ENCODE assay signal across 10 mouse cellular contexts in genomic region chr5:141093641-141094040, GRCm38 (mm10).
DNase-seq lines count a peak whose midpoint lies in the region; ATAC-seq and TF ChIP-seq lines count a peak whose summit lies in the region.
"Had no signal": no experiment of that assay in that cellular context is flagged by ENCODE, and none has a peak within 500 bp of the region (broad histone marks: within the 10 kb centered on the region; RNA-seq: fewer than 3 reads in every experiment).

No protein-coding gene starts in this region.

- CTCF ChIA-PET in Patski (lab: Charles Lee), result interaction anchor here (0.9 to 1.5 kb wide), 8 partner anchors 9 to 1226 kb away, joined by 3 to 5 read pairs (median 3); no protein-coding TSS in a partner anchor

- TF ChIP-seq POLR2A in kidney, adult 2 months (IDR thresholded peaks at IDR 0.05; ENCODE audit: low read depth, low read length), result no peak

- DNase-seq in kidney, adult 2 months, result peak; percentile 60
- no peak for DNase-seq in Patski (ENCODE audit: low read depth, low spot score)
- DNase-seq in cerebellum, adult 8-10 months, result peak; percentile 20
- DNase-seq in gastrocnemius, postnatal 25 days, result peak; percentile 16
- DNase-seq in left cerebral cortex, adult 18-20 months (ENCODE audit: low spot score in 2 of 2), result peak; percentile 73
- DNase-seq in neural tube, embryonic 11.5 days (ENCODE audit: low spot score), result peak; percentile 43

- no peak for ATAC-seq in kidney, embryonic 16.5 days (ENCODE audit: low FRiP score, low TSS enrichment)
- no peak for ATAC-seq in Patski
- no peak for ATAC-seq in neural tube, embryonic 11.5 days (ENCODE audit: insufficient read depth, low FRiP score, low TSS enrichment)
- ATAC-seq in activated CD4-positive, CD25-positive, alpha-beta regulatory T cell, adult 4 months, result no peak

- no peaks in the 10 kb centered on the region for H3K9me3 ChIP-seq in kidney, embryonic 16.5 days (ENCODE audit: low read length)
- H3K9me3 ChIP-seq in neural tube, embryonic 11.5 days (ENCODE audit: control insufficient read depth, low read length), result no peaks in the 10 kb centered on the region
- H3K9me3 ChIP-seq: embryonic facial prominence, embryonic 13.5 days; lung, embryonic 15.5 days had no signal

- no peak overlapping the region for H3K9ac ChIP-seq in kidney, embryonic 16.5 days (replicated peaks; ENCODE audit: low read length)
- no peak overlapping the region for H3K9ac ChIP-seq in neural tube, embryonic 11.5 days (ENCODE audit: low read length)
- H3K9ac ChIP-seq: embryonic facial prominence, embryonic 13.5 days; lung, embryonic 15.5 days had no signal

- no peak overlapping the region for H3K4me3 ChIP-seq in kidney, adult 2 months (ENCODE audit: insufficient read depth, low read depth, low read length)
- H3K4me3 ChIP-seq in kidney, embryonic 16.5 days (ENCODE audit: low read length), result no peak overlapping the region
- H3K4me3 ChIP-seq in neural tube, embryonic 11.5 days (ENCODE audit: low read depth, low read length), result no peak overlapping the region
- H3K4me3 ChIP-seq: embryonic facial prominence, embryonic 13.5 days; lung, embryonic 15.5 days had no signal

- H3K27me3 ChIP-seq in kidney, adult 2 months (replicated peaks; ENCODE audit: control insufficient read depth, insufficient read depth, low read length), result no peaks in the 10 kb centered on the region
- no peaks in the 10 kb centered on the region for H3K27me3 ChIP-seq in kidney, embryonic 16.5 days (ENCODE audit: insufficient read depth, low read length)
- no peaks in the 10 kb centered on the region for H3K27me3 ChIP-seq in Patski
- H3K27me3 ChIP-seq in neural tube, embryonic 11.5 days (ENCODE audit: control insufficient read depth, insufficient read depth, low read length), result no peaks in the 10 kb centered on the region
- H3K27me3 ChIP-seq: embryonic facial prominence, embryonic 13.5 days; lung, embryonic 15.5 days had no signal

- 39% methylated on average over 4 of the region's 4 CpGs for WGBS in kidney, adult 2 months
- 45% methylated on average over 4 of the region's 4 CpGs for WGBS in kidney, embryonic 16.5 days
- WGBS in neural tube, embryonic 11.5 days, result 66% methylated on average over 4 of the region's 4 CpGs

- H3K4me2 ChIP-seq in kidney, embryonic 16.5 days (replicated peaks; ENCODE audit: low read depth, low read length), result no peak overlapping the region
- no peak overlapping the region for H3K4me2 ChIP-seq in neural tube, embryonic 11.5 days (ENCODE audit: low read depth)
- H3K4me2 ChIP-seq: embryonic facial prominence, embryonic 13.5 days; lung, embryonic 15.5 days had no signal

- no peaks in the 10 kb centered on the region for H3K36me3 ChIP-seq in kidney, adult 2 months (ENCODE audit: control insufficient read depth, insufficient read depth, low read length)
- no peaks in the 10 kb centered on the region for H3K36me3 ChIP-seq in kidney, embryonic 16.5 days (ENCODE audit: insufficient read depth, low read length)
- no peaks in the 10 kb centered on the region for H3K36me3 ChIP-seq in neural tube, embryonic 11.5 days (ENCODE audit: control insufficient read depth, insufficient read depth, low read length)
- H3K36me3 ChIP-seq: embryonic facial prominence, embryonic 13.5 days; lung, embryonic 15.5 days had no signal

- POLR2A ChIA-PET in Patski (lab: Charles Lee), result interaction anchor here (0.6 kb wide), 1 partner anchor 788 kb away, joined by 3 read pairs; no protein-coding TSS in a partner anchor

- peak; percentile 73 for TF ChIP-seq CTCF in kidney, adult 2 months (conservative IDR thresholded peaks at IDR 0.05; ENCODE audit: insufficient read depth, insufficient read length, low read depth, low read length)
- TF ChIP-seq CTCF in Patski (IDR thresholded peaks at IDR 0.05), result peak; percentile 90

- in situ Hi-C loops in Patski (cut with MboI; ENCODE audit: low pct_unique_long_range_greater_than_20kb), result no loop called here

- no peaks in the 10 kb centered on the region for H3K4me1 ChIP-seq in kidney, adult 2 months (ENCODE audit: control insufficient read depth, insufficient read depth, low read length)
- H3K4me1 ChIP-seq in kidney, embryonic 16.5 days (ENCODE audit: insufficient read depth, low read length), result no peaks in the 10 kb centered on the region
- H3K4me1 ChIP-seq in neural tube, embryonic 11.5 days (ENCODE audit: control insufficient read depth, insufficient read depth, low read length), result no peaks in the 10 kb centered on the region
- H3K4me1 ChIP-seq: embryonic facial prominence, embryonic 13.5 days; lung, embryonic 15.5 days had no signal

- H3K27ac ChIP-seq in kidney, adult 2 months (ENCODE audit: insufficient read depth, low read depth, low read length), result no peak overlapping the region
- H3K27ac ChIP-seq in kidney, embryonic 16.5 days (ENCODE audit: low read length), result no peak overlapping the region
- no peak overlapping the region for H3K27ac ChIP-seq in neural tube, embryonic 11.5 days (ENCODE audit: low read depth, low read length)
- H3K27ac ChIP-seq: embryonic facial prominence, embryonic 13.5 days; lung, embryonic 15.5 days had no signal
